Mouse (Mus musculus) stomach, postnatal 0 days (tissue): ENCODE data around the gene Rgr.

Experiments used
- CTCF ChIP-seq: IDR thresholded peaks from 2 replicates; pipeline ENCODE4 v1.5.1; 2016; ENCODE audit warnings: antibody characterized with exemption, low read depth, mild to moderate bottlenecking, moderate library complexity
- EP300 ChIP-seq: optimal IDR thresholded peaks from 2 replicates; pipeline ENCODE3; 2016; ENCODE audit warnings: antibody characterized with exemption

- TF ChIP-seq CTCF (no peak), EP300 (no peak)
Observed at GRCm38 (mm10) chr14:37009686-37010085, 39.1 kb downstream of the Rgr start.
